10 mouse cellular contexts compared by ENCODE assay signal in genomic region chr2:173453569-173454405, GRCm38 (mm10).
A peak's percentile ranks its signal among the peaks of the same experiment; 100 is the strongest.
DNase-seq lines count a peak whose midpoint lies in the region; ATAC-seq and TF ChIP-seq lines count a peak whose summit lies in the region.
"Had no signal": no experiment of that assay in that cellular context is flagged by ENCODE, and none has a peak within 500 bp of the region (broad histone marks: within the 10 kb centered on the region; RNA-seq: fewer than 3 reads in every experiment).

No protein-coding gene starts in this region.

- no peaks in the 10 kb centered on the region for H3K27me3 ChIP-seq in intestine, postnatal 0 days (replicated peaks; ENCODE audit: control insufficient read depth, insufficient read depth, low read length)
- no peaks in the 10 kb centered on the region for H3K27me3 ChIP-seq in intestine, embryonic 16.5 days (replicated peaks; ENCODE audit: control insufficient read depth, insufficient read depth, low read length)
- H3K27me3 ChIP-seq in kidney, adult 2 months (replicated peaks; ENCODE audit: control insufficient read depth, insufficient read depth, low read length): no peaks in the 10 kb centered on the region
- H3K27me3 ChIP-seq in lung, postnatal 0 days (replicated peaks; ENCODE audit: insufficient read depth, low read length): no peaks in the 10 kb centered on the region
- H3K27me3 ChIP-seq in testis, adult 2 months (ENCODE audit: control insufficient read depth, insufficient read depth, low read length): no peaks in the 10 kb centered on the region
- 0 out of 2 replicates have a peak, but pooled peaks cover 1% of the 10 kb centered on the region for H3K27me3 ChIP-seq in hindbrain, embryonic 13.5 days
- H3K27me3 ChIP-seq: embryonic facial prominence, embryonic 12.5 days; limb, embryonic 13.5 days had no signal

- no peaks in the 10 kb centered on the region for H3K4me1 ChIP-seq in intestine, postnatal 0 days (replicated peaks; ENCODE audit: control insufficient read depth, insufficient read depth, low read length)
- H3K4me1 ChIP-seq in intestine, embryonic 16.5 days (ENCODE audit: control insufficient read depth, insufficient read depth, low read length): 0 out of 2 replicates have a peak, but pooled peaks cover 3% of the 10 kb centered on the region
- H3K4me1 ChIP-seq in kidney, adult 2 months (ENCODE audit: control insufficient read depth, insufficient read depth, low read length): no peaks in the 10 kb centered on the region
- H3K4me1 ChIP-seq in lung, postnatal 0 days (ENCODE audit: insufficient read depth, low read depth, low read length): no peaks in the 10 kb centered on the region
- no peaks in the 10 kb centered on the region for H3K4me1 ChIP-seq in testis, adult 2 months (ENCODE audit: control insufficient read depth, insufficient read depth, low read length)
- no peaks in the 10 kb centered on the region for H3K4me1 ChIP-seq in hindbrain, embryonic 13.5 days (replicated peaks)
- H3K4me1 ChIP-seq: embryonic facial prominence, embryonic 12.5 days had no signal

- no peak overlapping the region for H3K4me3 ChIP-seq in intestine, postnatal 0 days (ENCODE audit: low read depth, low read length)
- H3K4me3 ChIP-seq in intestine, embryonic 16.5 days (ENCODE audit: low read length): no peak overlapping the region
- H3K4me3 ChIP-seq in kidney, adult 2 months (ENCODE audit: insufficient read depth, low read depth, low read length): no peak overlapping the region
- H3K4me3 ChIP-seq in lung, postnatal 0 days (ENCODE audit: low read depth, low read length): no peak overlapping the region
- no peak overlapping the region for H3K4me3 ChIP-seq in testis, adult 2 months (ENCODE audit: control insufficient read depth, low read depth, low read length)
- H3K4me3 ChIP-seq in hindbrain, embryonic 13.5 days: no peak overlapping the region
- H3K4me3 ChIP-seq: embryonic facial prominence, embryonic 12.5 days; limb, embryonic 13.5 days had no signal

- no peak overlapping the region for H3K4me2 ChIP-seq in intestine, postnatal 0 days (replicated peaks; ENCODE audit: low read depth)
- no peak overlapping the region for H3K4me2 ChIP-seq in intestine, embryonic 16.5 days (ENCODE audit: low read depth, low read length)
- H3K4me2 ChIP-seq in lung, postnatal 0 days (replicated peaks; ENCODE audit: low read depth, low read length): no peak overlapping the region
- H3K4me2 ChIP-seq in hindbrain, embryonic 13.5 days: no peak overlapping the region
- H3K4me2 ChIP-seq: embryonic facial prominence, embryonic 12.5 days; limb, embryonic 13.5 days had no signal

- no peak for TF ChIP-seq EP300 in lung, postnatal 0 days (IDR thresholded peaks at IDR 0.05)

- TF ChIP-seq CTCF in intestine, postnatal 0 days (IDR thresholded peaks at IDR 0.05; ENCODE audit: low read depth): peak; percentile 85
- TF ChIP-seq CTCF in kidney, adult 2 months (conservative IDR thresholded peaks at IDR 0.05; ENCODE audit: insufficient read depth, insufficient read length, low read depth, low read length): peak; percentile 83
- peak; percentile 86 for TF ChIP-seq CTCF in lung, postnatal 0 days (IDR thresholded peaks at IDR 0.05)
- TF ChIP-seq CTCF in testis, adult 2 months (IDR thresholded peaks at IDR 0.05; ENCODE audit: control insufficient read depth, insufficient read depth, insufficient replicate concordance, low read depth, low read length): peak; percentile 89; the same call in 1 of the 2 replicates

- no peaks in the 10 kb centered on the region for H3K36me3 ChIP-seq in intestine, postnatal 0 days (ENCODE audit: control insufficient read depth, insufficient read depth)
- no peaks in the 10 kb centered on the region for H3K36me3 ChIP-seq in intestine, embryonic 16.5 days (ENCODE audit: control insufficient read depth, insufficient read depth, low read length)
- no peaks in the 10 kb centered on the region for H3K36me3 ChIP-seq in kidney, adult 2 months (ENCODE audit: control insufficient read depth, insufficient read depth, low read length)
- H3K36me3 ChIP-seq in lung, postnatal 0 days (ENCODE audit: insufficient read depth, low read length): no peaks in the 10 kb centered on the region
- no peaks in the 10 kb centered on the region for H3K36me3 ChIP-seq in testis, adult 2 months (ENCODE audit: control insufficient read depth, insufficient read depth, low read length)
- no peaks in the 10 kb centered on the region for H3K36me3 ChIP-seq in hindbrain, embryonic 13.5 days
- H3K36me3 ChIP-seq: embryonic facial prominence, embryonic 12.5 days; limb, embryonic 13.5 days had no signal

- no peak overlapping the region for H3K27ac ChIP-seq in intestine, postnatal 0 days (ENCODE audit: low read depth, low read length)
- no peak overlapping the region for H3K27ac ChIP-seq in intestine, embryonic 16.5 days (ENCODE audit: low read length)
- H3K27ac ChIP-seq in kidney, adult 2 months (ENCODE audit: insufficient read depth, low read depth, low read length): no peak overlapping the region
- no peak overlapping the region for H3K27ac ChIP-seq in lung, postnatal 0 days (ENCODE audit: low read length)
- H3K27ac ChIP-seq in testis, adult 2 months (ENCODE audit: control insufficient read depth, insufficient read depth, low read depth, low read length): no peak overlapping the region
- H3K27ac ChIP-seq in hindbrain, embryonic 13.5 days: no peak overlapping the region
- H3K27ac ChIP-seq: embryonic facial prominence, embryonic 12.5 days; limb, embryonic 13.5 days had no signal

- TF ChIP-seq POLR2A in kidney, adult 2 months (IDR thresholded peaks at IDR 0.05; ENCODE audit: low read depth, low read length): no peak
- no peak for TF ChIP-seq POLR2A in testis, adult 2 months (IDR thresholded peaks at IDR 0.05; ENCODE audit: control insufficient read depth, low read depth, low read length)

- H3K9ac ChIP-seq in intestine, postnatal 0 days (ENCODE audit: low read depth, low read length): no peak overlapping the region
- no peak overlapping the region for H3K9ac ChIP-seq in intestine, embryonic 16.5 days (ENCODE audit: low read depth, low read length)
- no peak overlapping the region for H3K9ac ChIP-seq in lung, postnatal 0 days (replicated peaks; ENCODE audit: low read depth)
- no peak overlapping the region for H3K9ac ChIP-seq in hindbrain, embryonic 13.5 days
- H3K9ac ChIP-seq: embryonic facial prominence, embryonic 12.5 days; limb, embryonic 13.5 days had no signal

- WGBS in intestine, postnatal 0 days: 67% methylated on average over 14 of the region's 14 CpGs
- WGBS in intestine, embryonic 16.5 days: 71% methylated on average over 14 of the region's 14 CpGs
- 77% methylated on average over 14 of the region's 14 CpGs for WGBS in kidney, adult 2 months
- WGBS in lung, postnatal 0 days: 72% methylated on average over 14 of the region's 14 CpGs
- WGBS in hindbrain, embryonic 13.5 days: 70% methylated on average over 14 of the region's 14 CpGs

- ATAC-seq in intestine, postnatal 0 days: no peak
- no peak for ATAC-seq in intestine, embryonic 16.5 days
- ATAC-seq in lung, postnatal 0 days: 0 out of 2 replicates have a peak, but pooled peaks have one; percentile 7
- no peak for ATAC-seq in hindbrain, embryonic 13.5 days (ENCODE audit: low FRiP score)

- DNase-seq in ES-CJ7 (ENCODE audit: low read depth, low spot score): peak; percentile 71
- DNase-seq in embryo, embryonic 10.5 days (ENCODE audit: low spot score): peak; percentile 68
- DNase-seq in kidney, adult 2 months: peak; percentile 50
- DNase-seq in lung, postnatal 0 days (ENCODE audit: low spot score): peak; percentile 65

- peaks cover 3% of the 10 kb centered on the region; the same call in 1 of the 2 replicates for H3K9me3 ChIP-seq in intestine, postnatal 0 days (ENCODE audit: control insufficient read depth)
- peaks cover 6% of the 10 kb centered on the region; the same call in 1 of the 2 replicates for H3K9me3 ChIP-seq in intestine, embryonic 16.5 days (ENCODE audit: control insufficient read depth, low read length)
- H3K9me3 ChIP-seq in lung, postnatal 0 days (ENCODE audit: low read length): no peaks in the 10 kb centered on the region
- H3K9me3 ChIP-seq in hindbrain, embryonic 13.5 days: 0 out of 2 replicates have a peak, but pooled peaks cover 5% of the 10 kb centered on the region
- H3K9me3 ChIP-seq: embryonic facial prominence, embryonic 12.5 days had no signal
